Mouse (Mus musculus) frontal cortex, postnatal 14 days (tissue): ENCODE measurements around the gene Tlk1.

Experiments
- DNase-seq, 2 experiments: peaks; one replicate each; pipeline ENCODE4 v3.0.0; 2022; ENCODE audit warnings: low spot score in 2 of 2

Gene Tlk1

GRCm38 (mm10) chr2:70695712-70696111, 129.8 kb downstream of the Tlk1 start:
- no peak for DNase-seq

- no peak for DNase-seq
These were observed 135.3 kb downstream of the Tlk1 start for GRCm38 (mm10) chr2:70690195-70690594.

- DNase-seq: no peak
These were observed 137.0 kb downstream of the Tlk1 start for GRCm38 (mm10) chr2:70688454-70689078.

- no peak for DNase-seq
These were observed 143.2 kb downstream of the Tlk1 start for GRCm38 (mm10) chr2:70682324-70682723.

GRCm38 (mm10) chr2:70673445-70674126, 151.9 kb downstream of the Tlk1 start:
- DNase-seq: no peak

- DNase-seq: no peak
These were observed 153.1 kb downstream of the Tlk1 start for GRCm38 (mm10) chr2:70672476-70672875.

- no peak for DNase-seq
These were observed 155.6 kb downstream of the Tlk1 start for GRCm38 (mm10) chr2:70669896-70670295.

GRCm38 (mm10) chr2:70669241-70669640, 156.3 kb downstream of the Tlk1 start:
- no peak for DNase-seq

- no peak for DNase-seq
These were observed 158.5 kb downstream of the Tlk1 start for GRCm38 (mm10) chr2:70667016-70667415.

GRCm38 (mm10) chr2:70663764-70664163, 161.8 kb downstream of the Tlk1 start:
- DNase-seq: no peak
